Mouse (Mus musculus): Measurements from ENCODE around the gene Ankmy2. TPM values are rescaled to one million over a fixed set of nuclear protein-coding genes. Genes with fewer than 3 reads are reported as not detected.

The Ankmy2 gene
- polyA plus RNA-seq, 1 experiment from 2014 or later, result 36.4 TPM

DNA sequence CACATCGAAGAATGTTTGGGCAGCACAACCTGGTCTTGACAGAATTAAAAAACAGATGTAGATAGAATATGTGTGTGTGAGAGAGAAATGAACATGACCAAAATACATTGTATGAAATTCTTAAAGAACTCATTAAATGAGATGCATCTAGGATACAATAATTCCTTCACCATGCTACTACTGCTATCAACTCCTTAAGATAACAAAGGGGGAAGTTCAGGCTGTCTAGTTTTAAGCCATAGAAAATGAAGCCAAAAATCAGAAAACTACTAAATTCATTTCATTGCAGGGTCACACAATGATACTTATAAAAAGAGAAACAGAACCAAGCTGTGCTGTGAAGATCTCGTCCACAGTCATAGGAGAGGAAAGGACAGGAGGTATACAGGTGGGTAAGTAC lies 24.7 kb upstream of the Ankmy2 start:
- no peak overlapping the region for H3K4me3 ChIP-seq (ENCODE audit: low read length)
- ATAC-seq (ENCODE audit: low FRiP score, low TSS enrichment), result no peak
- H3K9me3 ChIP-seq (ENCODE audit: control insufficient read depth, low read length), result no peaks in the 10 kb centered on the region
- WGBS, result 94% methylated on average over 2 of the region's 2 CpGs
- no peak overlapping the region for H3K4me2 ChIP-seq (replicated peaks; ENCODE audit: low read depth, low read length)
- H3K36me3 ChIP-seq (ENCODE audit: control insufficient read depth, insufficient read depth, low read length), result peaks cover 27% of the 10 kb centered on the region
- no peak overlapping the region for H3K9ac ChIP-seq (ENCODE audit: low read depth, low read length)
- no peaks in the 10 kb centered on the region for H3K27me3 ChIP-seq (ENCODE audit: control insufficient read depth, insufficient read depth, low read length)
- H3K27ac ChIP-seq (ENCODE audit: low read depth, low read length), result no peak overlapping the region
- peaks cover 5% of the 10 kb centered on the region; the same call in 1 of the 2 replicates for H3K4me1 ChIP-seq (ENCODE audit: control insufficient read depth, insufficient read depth, low read length)

DNA sequence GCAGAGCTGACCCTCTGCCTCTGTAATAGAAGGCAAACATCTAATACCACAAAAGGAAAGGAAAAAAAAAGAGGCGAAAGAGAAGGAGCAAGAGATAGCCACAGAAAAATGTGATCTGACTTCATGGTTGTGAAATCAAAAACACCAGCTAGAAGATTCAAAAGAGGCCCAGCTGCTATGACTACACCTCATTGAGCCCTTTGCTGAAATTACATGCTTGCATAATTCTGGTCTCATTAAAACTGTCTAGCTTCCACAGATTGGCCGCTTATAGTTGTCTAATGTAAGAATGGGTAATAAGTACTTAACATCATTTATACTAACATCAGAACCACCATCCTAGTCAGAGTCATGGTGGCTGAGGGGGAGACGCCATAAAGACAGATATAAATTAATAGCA lies 24.2 kb upstream of the Ankmy2 start:
- WGBS, result 88% methylated on average over 3 of the region's 3 CpGs

DNA sequence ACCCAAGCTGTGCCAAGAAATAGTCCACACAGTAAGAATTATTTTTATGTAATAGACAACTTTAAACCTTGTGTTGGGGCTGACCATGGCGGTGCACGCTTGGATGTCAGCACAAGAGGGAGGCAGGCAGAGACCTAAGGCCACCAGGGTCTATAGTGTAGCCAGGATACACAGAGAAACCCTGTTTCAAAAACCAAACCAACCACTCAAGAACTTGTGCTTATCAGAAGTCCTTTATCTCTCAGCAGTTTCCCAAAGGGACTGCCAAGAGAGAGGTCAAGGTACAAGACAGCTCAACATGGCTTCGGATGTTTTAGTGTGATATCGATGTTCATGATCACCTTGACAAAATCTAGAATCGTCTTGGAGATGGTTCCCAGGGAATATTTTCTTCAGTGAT lies 23.4 kb upstream of the Ankmy2 start:
- no peak for ATAC-seq (ENCODE audit: low FRiP score, low TSS enrichment)
- Histone ChIP-seq H3K36me3 (ENCODE audit: control insufficient read depth, insufficient read depth, low read length) (peaks cover 25% of the 10 kb centered on the region), H3K27me3 (ENCODE audit: control insufficient read depth, insufficient read depth, low read length) (no peaks in the 10 kb centered on the region), H3K9me3 (ENCODE audit: control insufficient read depth, low read length) (no peaks in the 10 kb centered on the region), H3K4me2 (replicated peaks; ENCODE audit: low read depth, low read length) (no peak overlapping the region), H3K9ac (ENCODE audit: low read depth, low read length) (no peak overlapping the region), H3K4me3 (ENCODE audit: low read length) (no peak overlapping the region), H3K4me1 (ENCODE audit: control insufficient read depth, insufficient read depth, low read length) (peaks cover 5% of the 10 kb centered on the region; the same call in 1 of the 2 replicates), H3K27ac (ENCODE audit: low read depth, low read length) (no peak overlapping the region)
- WGBS, result 85% methylated on average over 5 of the region's 5 CpGs

More for the DNA sequence above, 24.2 kb upstream of the Ankmy2 start:
- no peak for ATAC-seq (ENCODE audit: low FRiP score, low TSS enrichment)
- Histone ChIP-seq H3K27ac (ENCODE audit: low read depth, low read length) (no peak overlapping the region), H3K9ac (ENCODE audit: low read depth, low read length) (no peak overlapping the region), H3K4me2 (replicated peaks; ENCODE audit: low read depth, low read length) (no peak overlapping the region), H3K36me3 (ENCODE audit: control insufficient read depth, insufficient read depth, low read length) (peaks cover 27% of the 10 kb centered on the region), H3K9me3 (ENCODE audit: control insufficient read depth, low read length) (no peaks in the 10 kb centered on the region), H3K4me1 (ENCODE audit: control insufficient read depth, insufficient read depth, low read length) (peaks cover 5% of the 10 kb centered on the region; the same call in 1 of the 2 replicates), H3K27me3 (ENCODE audit: control insufficient read depth, insufficient read depth, low read length) (no peaks in the 10 kb centered on the region), H3K4me3 (ENCODE audit: low read length) (no peak overlapping the region)

GRCm38 (mm10) chr12:36134111-36134510 lies 22.8 kb upstream of the Ankmy2 start:
- Histone ChIP-seq H3K9ac (ENCODE audit: low read depth, low read length) (no peak overlapping the region), H3K4me2 (replicated peaks; ENCODE audit: low read depth, low read length) (no peak overlapping the region), H3K27me3 (ENCODE audit: control insufficient read depth, insufficient read depth, low read length) (no peaks in the 10 kb centered on the region), H3K27ac (ENCODE audit: low read depth, low read length) (no peak overlapping the region), H3K36me3 (ENCODE audit: control insufficient read depth, insufficient read depth, low read length) (peaks cover 19% of the 10 kb centered on the region), H3K9me3 (ENCODE audit: control insufficient read depth, low read length) (no peaks in the 10 kb centered on the region), H3K4me3 (ENCODE audit: low read length) (no peak overlapping the region), H3K4me1 (ENCODE audit: control insufficient read depth, insufficient read depth, low read length) (peaks cover 5% of the 10 kb centered on the region; the same call in 1 of the 2 replicates)
- ATAC-seq (ENCODE audit: low FRiP score, low TSS enrichment), result no peak
- 87% methylated on average over 5 of the region's 5 CpGs for WGBS

DNA sequence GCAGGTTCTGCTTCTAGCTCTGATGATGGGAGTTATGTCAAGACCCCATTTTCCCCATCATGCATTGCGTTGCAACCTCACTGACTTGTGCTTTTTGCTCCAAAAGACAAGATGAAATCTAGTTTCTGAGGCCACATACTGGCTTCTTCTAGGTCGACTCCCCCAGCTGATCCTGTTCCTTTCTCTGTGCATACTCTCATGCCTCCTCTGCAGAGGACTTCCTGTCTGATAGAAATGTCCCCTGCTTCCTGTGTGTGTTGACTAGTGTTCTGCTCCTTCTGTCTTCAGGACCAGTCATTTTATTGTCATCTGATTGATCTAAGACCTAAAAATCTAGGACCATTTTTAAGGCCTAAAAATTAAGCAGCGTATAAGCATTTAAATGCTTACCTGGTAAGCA lies 21.5 kb upstream of the Ankmy2 start:
- WGBS, result 94% methylated on average over 3 of the region's 3 CpGs
- no peak overlapping the region for H3K4me3 ChIP-seq (ENCODE audit: low read length)
- H3K9ac ChIP-seq (ENCODE audit: low read depth, low read length), result no peak overlapping the region
- no peak overlapping the region for H3K27ac ChIP-seq (ENCODE audit: low read depth, low read length)
- ATAC-seq (ENCODE audit: low FRiP score, low TSS enrichment), result no peak
- no peak overlapping the region for H3K4me2 ChIP-seq (replicated peaks; ENCODE audit: low read depth, low read length)
- H3K27me3 ChIP-seq (ENCODE audit: control insufficient read depth, insufficient read depth, low read length), result no peaks in the 10 kb centered on the region
- no peaks in the 10 kb centered on the region for H3K9me3 ChIP-seq (ENCODE audit: control insufficient read depth, low read length)
- peaks cover 11% of the 10 kb centered on the region; the same call in 1 of the 2 replicates for H3K36me3 ChIP-seq (ENCODE audit: control insufficient read depth, insufficient read depth, low read length)
- H3K4me1 ChIP-seq (ENCODE audit: control insufficient read depth, insufficient read depth, low read length), result peaks cover 5% of the 10 kb centered on the region; the same call in 1 of the 2 replicates

DNA sequence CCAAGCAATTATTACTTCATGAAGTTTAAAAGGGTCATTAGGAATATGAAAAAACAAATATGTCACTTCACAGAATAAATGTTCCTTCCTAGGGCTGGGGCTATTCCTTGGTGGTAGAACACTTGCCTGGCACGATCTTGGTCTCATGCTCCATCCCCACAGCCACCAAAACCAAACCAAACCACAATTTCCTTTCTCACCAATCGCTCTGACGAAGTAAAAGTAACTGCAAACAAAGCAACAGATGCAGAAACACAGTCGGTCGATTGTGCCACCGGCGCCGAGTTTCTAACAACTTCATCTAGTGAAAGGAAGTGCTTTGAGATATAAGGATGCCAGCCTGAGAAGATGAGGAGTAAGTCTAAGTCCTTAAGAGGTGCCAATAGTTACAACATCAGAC lies 20.6 kb upstream of the Ankmy2 start:
- Histone ChIP-seq H3K4me3 (ENCODE audit: low read length) (no peak overlapping the region), H3K4me1 (ENCODE audit: control insufficient read depth, insufficient read depth, low read length) (peaks cover 5% of the 10 kb centered on the region; the same call in 1 of the 2 replicates), H3K36me3 (ENCODE audit: control insufficient read depth, insufficient read depth, low read length) (peaks cover 7% of the 10 kb centered on the region; the same call in 1 of the 2 replicates), H3K9ac (ENCODE audit: low read depth, low read length) (no peak overlapping the region), H3K4me2 (replicated peaks; ENCODE audit: low read depth, low read length) (no peak overlapping the region), H3K27me3 (ENCODE audit: control insufficient read depth, insufficient read depth, low read length) (no peaks in the 10 kb centered on the region), H3K9me3 (ENCODE audit: control insufficient read depth, low read length) (no peaks in the 10 kb centered on the region), H3K27ac (ENCODE audit: low read depth, low read length) (no peak overlapping the region)
- 94% methylated on average over 8 of the region's 8 CpGs for WGBS
- no peak for ATAC-seq (ENCODE audit: low FRiP score, low TSS enrichment)

GRCm38 (mm10) chr12:36137192-36137591 lies 19.7 kb upstream of the Ankmy2 start:
- ATAC-seq (ENCODE audit: low FRiP score, low TSS enrichment), result no peak
- H3K27ac ChIP-seq (ENCODE audit: low read depth, low read length), result no peak overlapping the region
- 90% methylated on average over 4 of the region's 4 CpGs for WGBS
- no peaks in the 10 kb centered on the region for H3K27me3 ChIP-seq (ENCODE audit: control insufficient read depth, insufficient read depth, low read length)
- no peak overlapping the region for H3K4me3 ChIP-seq (ENCODE audit: low read length)
- H3K9ac ChIP-seq (ENCODE audit: low read depth, low read length), result no peak overlapping the region
- H3K9me3 ChIP-seq (ENCODE audit: control insufficient read depth, low read length), result no peaks in the 10 kb centered on the region
- no peak overlapping the region for H3K4me2 ChIP-seq (replicated peaks; ENCODE audit: low read depth, low read length)
- H3K36me3 ChIP-seq (ENCODE audit: control insufficient read depth, insufficient read depth, low read length), result peaks cover 2% of the 10 kb centered on the region; the same call in 1 of the 2 replicates
- H3K4me1 ChIP-seq (ENCODE audit: control insufficient read depth, insufficient read depth, low read length), result peaks cover 5% of the 10 kb centered on the region; the same call in 1 of the 2 replicates

- Histone ChIP-seq H3K36me3 (ENCODE audit: control insufficient read depth, insufficient read depth, low read length) (no peaks in the 10 kb centered on the region; the same call in 1 of the 2 replicates), H3K27ac (ENCODE audit: low read depth, low read length) (no peak overlapping the region), H3K27me3 (ENCODE audit: control insufficient read depth, insufficient read depth, low read length) (no peaks in the 10 kb centered on the region), H3K9ac (ENCODE audit: low read depth, low read length) (no peak overlapping the region), H3K4me1 (ENCODE audit: control insufficient read depth, insufficient read depth, low read length) (no peaks in the 10 kb centered on the region), H3K9me3 (ENCODE audit: control insufficient read depth, low read length) (no peaks in the 10 kb centered on the region), H3K4me3 (ENCODE audit: low read length) (no peak overlapping the region), H3K4me2 (replicated peaks; ENCODE audit: low read depth, low read length) (no peak overlapping the region)
- 95% methylated on average over 6 of the region's 6 CpGs for WGBS
- no peak for ATAC-seq (ENCODE audit: low FRiP score, low TSS enrichment)
Observed at GRCm38 (mm10) chr12:36140401-36140800, 16.5 kb upstream of the Ankmy2 start.

GRCm38 (mm10) chr12:36146230-36147011 lies 10.5 kb upstream of the Ankmy2 start:
- H3K4me2 ChIP-seq (replicated peaks; ENCODE audit: low read depth, low read length), result no peak overlapping the region
- H3K27me3 ChIP-seq (ENCODE audit: control insufficient read depth, insufficient read depth, low read length), result no peaks in the 10 kb centered on the region
- H3K9ac ChIP-seq (ENCODE audit: low read depth, low read length), result no peak overlapping the region
- WGBS, result 92% methylated on average over 3 of the region's 3 CpGs
- H3K27ac ChIP-seq (ENCODE audit: low read depth, low read length), result no peak overlapping the region
- no peaks in the 10 kb centered on the region for H3K4me1 ChIP-seq (ENCODE audit: control insufficient read depth, insufficient read depth, low read length)
- no peak for ATAC-seq (ENCODE audit: low FRiP score, low TSS enrichment)
- H3K9me3 ChIP-seq (ENCODE audit: control insufficient read depth, low read length), result no peaks in the 10 kb centered on the region
- no peak overlapping the region for H3K4me3 ChIP-seq (ENCODE audit: low read length)
- no peaks in the 10 kb centered on the region for H3K36me3 ChIP-seq (ENCODE audit: control insufficient read depth, insufficient read depth, low read length)
